Mouse (Mus musculus) kidney, embryonic 16.5 days (tissue): ENCODE results near the gene Prss53. TPM values are rescaled to one million over a fixed set of nuclear protein-coding genes. Genes with fewer than 3 reads are reported as not detected.
A peak's percentile ranks its signal among the peaks of the same experiment; 100 is the strongest.
"Not testable (repeated sequence)": the region's sequence is repeated elsewhere in the genome, so short reads cannot be mapped to it uniquely, and the experiment has no call there.

Experiments
- ATAC-seq: fragments of 200-750 bp; cut with Nextera tagmentation; 2 replicates; pipeline ENCODE4 v1.8.0; 2017; ENCODE audit warnings: moderate TSS enrichment; ENCODE audit not compliant: low FRiP score, low TSS enrichment
- H3K27ac ChIP-seq: fragments of 300-500 bp; sonication (generic); 2 replicates; pipeline ENCODE4 v1.5.1; 2014; ENCODE audit warnings: low read length
- H3K27me3 ChIP-seq: fragments of 300-500 bp; sonication (generic); 2 replicates; pipeline ENCODE4 v1.6.1; 2014; ENCODE audit warnings: low read length, control low read depth, mixed read lengths; ENCODE audit not compliant: insufficient read depth
- H3K36me3 ChIP-seq: fragments of 300-500 bp; sonication (generic); 2 replicates; pipeline ENCODE4 v1.6.1; 2014; ENCODE audit warnings: low read length, control low read depth, mixed read lengths; ENCODE audit not compliant: insufficient read depth
- H3K4me1 ChIP-seq: fragments of 300-500 bp; sonication (generic); 2 replicates; pipeline ENCODE4 v1.6.1; 2014; ENCODE audit warnings: low read length, control low read depth, mixed read lengths; ENCODE audit not compliant: insufficient read depth
- H3K4me2 ChIP-seq: fragments of 300-500 bp; sonication (generic); replicated peaks from 2 replicates; pipeline ENCODE4 v1.6.1; 2014; ENCODE audit warnings: low read depth, low read length
- H3K4me3 ChIP-seq: fragments of 300-500 bp; sonication (generic); 2 replicates; pipeline ENCODE4 v1.5.1; 2014; ENCODE audit warnings: mild to moderate bottlenecking, low read length
- H3K9ac ChIP-seq: fragments of 300-500 bp; sonication (generic); replicated peaks from 2 replicates; pipeline ENCODE4 v1.6.1; 2014; ENCODE audit warnings: low read length
- H3K9me3 ChIP-seq: fragments of 300-500 bp; sonication (generic); 2 replicates; pipeline ENCODE4 v1.6.1; 2016; ENCODE audit warnings: low read length, control low read depth
- WGBS: fragments of 180-500 bp; shearing (Covaris S2); extraction: QIAGEN DNeasy Blood & Tissue Kit; methylation state at CpG from one replicate; pipeline ENCODE4 v1.1.7; 2014; 5-methylcytosine and 5-hydroxymethylcytosine counted together
- polyA plus RNA-seq: library from polyadenylated mRNA; unstranded; fragments of >200 nt; fragmentation: Nextera tagmentation; extraction: Ambion mirVana; gene quantifications from 2 replicates; pipeline ENCODE4 v1.2.1, GENCODE M21; 2015

Gene Prss53
- polyA plus RNA-seq, 1 experiment from 2014 or later: 5.9 TPM

GRCm38 (mm10) chr7:127866434-127866833, 24.3 kb downstream of the Prss53 start:
- 91% methylated on average over 12 of the region's 12 CpGs for WGBS
- Histone ChIP-seq H3K4me3 (no peak overlapping the region), H3K36me3 (peaks cover 32% of the 10 kb centered on the region), H3K4me2 (no peak overlapping the region), H3K9ac (no peak overlapping the region), H3K27ac (no peak overlapping the region), H3K27me3 (no peaks in the 10 kb centered on the region), H3K4me1 (no peaks in the 10 kb centered on the region), H3K9me3 (no peaks in the 10 kb centered on the region)
- ATAC-seq: no peak

GRCm38 (mm10) chr7:127858258-127858657, 32.5 kb downstream of the Prss53 start:
- 98% methylated on average over 6 of the region's 6 CpGs for WGBS
- no peak overlapping the region for H3K9ac ChIP-seq
- ATAC-seq: no peak

DNA sequence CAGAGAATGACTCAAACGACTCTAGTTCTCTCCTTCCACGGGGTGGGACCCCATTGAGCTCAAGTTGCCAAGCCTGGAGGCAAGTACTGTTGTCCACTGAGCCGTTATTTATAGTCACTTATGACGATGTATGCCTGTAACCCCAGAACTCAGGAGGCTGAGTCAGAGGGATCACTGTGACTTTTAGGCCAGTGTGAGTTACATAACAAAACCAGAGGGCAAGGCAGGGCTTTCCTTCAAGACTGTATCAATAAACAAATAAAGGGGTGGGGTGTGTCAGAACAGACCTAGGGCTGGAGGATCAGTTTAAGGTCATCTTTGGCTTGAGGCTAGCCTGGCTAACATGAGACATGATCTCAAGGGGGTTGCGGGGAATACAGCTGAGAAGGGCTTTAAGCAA, 39.9 kb downstream of the Prss53 start:
- Histone ChIP-seq H3K27ac (no peak overlapping the region), H3K9me3 (no peaks in the 10 kb centered on the region), H3K4me1 (no peaks in the 10 kb centered on the region), H3K27me3 (no peaks in the 10 kb centered on the region), H3K4me3 (no peak overlapping the region), H3K9ac (no peak overlapping the region), H3K4me2 (no peak overlapping the region), H3K36me3 (peaks cover 21% of the 10 kb centered on the region)
- no peak for ATAC-seq
- 51% methylated on average over 5 of the region's 5 CpGs for WGBS

More at GRCm38 (mm10) chr7:127858258-127858657, 32.5 kb downstream of the Prss53 start:
- Histone ChIP-seq H3K9me3 (no peaks in the 10 kb centered on the region), H3K27me3 (no peaks in the 10 kb centered on the region), H3K36me3 (no peaks in the 10 kb centered on the region), H3K4me3 (no peak overlapping the region), H3K27ac (no peak overlapping the region), H3K4me2 (no peak overlapping the region), H3K4me1 (no peaks in the 10 kb centered on the region)

- Histone ChIP-seq H3K27me3 (no peaks in the 10 kb centered on the region), H3K36me3 (peaks cover 25% of the 10 kb centered on the region), H3K4me1 (no peaks in the 10 kb centered on the region), H3K9ac (no peak overlapping the region), H3K27ac (no peak overlapping the region), H3K4me3 (no peak overlapping the region), H3K4me2 (no peak overlapping the region), H3K9me3 (no peaks in the 10 kb centered on the region)
- WGBS: 77% methylated on average over 6 of the region's 6 CpGs
- ATAC-seq: no peak
Measured at GRCm38 (mm10) chr7:127849973-127850875, 40.5 kb downstream of the Prss53 start.

DNA sequence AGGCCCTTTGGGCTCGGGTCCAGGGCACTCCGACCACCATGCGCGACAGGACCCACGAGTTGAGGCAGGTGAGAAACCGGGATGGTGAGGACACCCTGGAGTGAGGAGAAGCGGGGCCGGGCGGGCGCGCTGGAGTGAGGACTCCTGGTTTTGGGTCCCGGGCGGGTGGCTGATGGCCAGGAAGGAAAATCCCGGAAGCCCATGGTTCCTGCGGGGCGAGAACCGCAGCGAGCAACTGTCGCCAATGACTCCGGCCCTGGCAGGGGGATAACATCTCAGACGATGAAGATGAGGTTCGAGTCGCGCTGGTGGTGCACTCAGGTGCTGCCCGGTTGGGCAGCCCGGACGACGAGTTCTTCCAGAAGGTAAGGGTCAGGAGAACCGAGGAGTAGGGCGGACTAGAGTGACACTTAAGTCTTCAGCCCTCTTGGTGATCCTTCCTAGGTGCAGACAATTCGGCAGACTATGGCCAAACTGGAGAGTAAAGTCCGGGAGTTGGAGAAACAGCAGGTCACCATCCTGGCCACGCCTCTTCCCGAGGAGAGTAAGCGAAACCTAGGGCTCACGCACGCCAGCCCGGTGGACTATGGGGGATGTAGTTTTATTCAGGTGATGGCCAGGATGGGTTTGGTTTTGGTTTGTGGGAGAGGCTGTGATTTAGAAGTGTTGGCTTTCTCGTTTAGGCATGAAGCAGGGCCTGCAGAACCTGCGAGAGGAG, 48.6 kb downstream of the Prss53 start:
- H3K9ac ChIP-seq: peak overlapping the region; percentile 86
- peaks cover 26% of the 10 kb centered on the region for H3K36me3 ChIP-seq
- ATAC-seq: peak; percentile 72
- no peaks in the 10 kb centered on the region for H3K27me3 ChIP-seq
- WGBS: under 1% methylated on average over 40 of the region's 40 CpGs
- peak overlapping the region; percentile 94 for H3K4me2 ChIP-seq
- H3K4me1 ChIP-seq: peaks cover 7% of the 10 kb centered on the region
- H3K9me3 ChIP-seq: no peaks in the 10 kb centered on the region
- H3K4me3 ChIP-seq: peak overlapping the region; percentile 89
- peak overlapping the region; percentile 91 for H3K27ac ChIP-seq

GRCm38 (mm10) chr7:127841340-127842000, 49.3 kb downstream of the Prss53 start:
- Histone ChIP-seq H3K9me3 (no peaks in the 10 kb centered on the region), H3K36me3 (peaks cover 21% of the 10 kb centered on the region), H3K9ac (peak overlapping the region; percentile 86), H3K27ac (peak overlapping the region; percentile 91), H3K27me3 (no peaks in the 10 kb centered on the region), H3K4me1 (peaks cover 7% of the 10 kb centered on the region), H3K4me3 (peak overlapping the region; percentile 89), H3K4me2 (peak overlapping the region; percentile 94)
- under 1% methylated on average over 46 of the region's 46 CpGs for WGBS
- peak; percentile 92 for ATAC-seq

- Histone ChIP-seq H3K4me1 (peaks cover 7% of the 10 kb centered on the region), H3K27me3 (no peaks in the 10 kb centered on the region), H3K9me3 (no peaks in the 10 kb centered on the region), H3K36me3 (peaks cover 15% of the 10 kb centered on the region), H3K4me2 (peak overlapping the region; percentile 94), H3K4me3 (peak overlapping the region; percentile 89), H3K9ac (peak overlapping the region; percentile 86), H3K27ac (peak overlapping the region; percentile 91)
- WGBS: under 1% methylated on average over 15 of the region's 15 CpGs
- peak; percentile 28 for ATAC-seq
Measured at GRCm38 (mm10) chr7:127840886-127841285, 49.9 kb downstream of the Prss53 start.

DNA sequence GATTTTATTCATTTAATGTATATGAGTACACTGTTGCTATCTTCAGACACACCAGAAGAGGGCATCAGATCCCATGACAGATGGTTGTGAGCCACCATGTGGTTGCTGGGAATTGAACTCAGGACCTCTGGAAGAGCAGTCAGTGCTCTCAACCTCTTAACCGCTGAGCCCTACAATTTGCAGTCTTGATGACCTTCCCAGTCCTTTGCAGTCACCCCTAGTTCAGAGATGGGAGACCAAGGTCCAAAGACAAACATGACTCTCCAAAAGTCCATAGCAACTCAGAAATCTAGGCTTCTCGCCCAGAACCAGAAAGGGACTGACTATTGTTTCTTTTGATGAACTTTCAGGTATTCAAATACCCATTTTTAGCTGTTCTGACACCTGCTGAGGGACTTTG, 50.7 kb downstream of the Prss53 start:
- H3K4me2 ChIP-seq, H3K9ac ChIP-seq, H3K4me3 ChIP-seq, H3K4me1 ChIP-seq, H3K27me3 ChIP-seq, H3K9me3 ChIP-seq, H3K27ac ChIP-seq, ATAC-seq: not testable (repeated sequence)
- 77% methylated on average over 2 of the region's 2 CpGs for WGBS
- peaks cover 11% of the 10 kb centered on the region for H3K36me3 ChIP-seq

DNA sequence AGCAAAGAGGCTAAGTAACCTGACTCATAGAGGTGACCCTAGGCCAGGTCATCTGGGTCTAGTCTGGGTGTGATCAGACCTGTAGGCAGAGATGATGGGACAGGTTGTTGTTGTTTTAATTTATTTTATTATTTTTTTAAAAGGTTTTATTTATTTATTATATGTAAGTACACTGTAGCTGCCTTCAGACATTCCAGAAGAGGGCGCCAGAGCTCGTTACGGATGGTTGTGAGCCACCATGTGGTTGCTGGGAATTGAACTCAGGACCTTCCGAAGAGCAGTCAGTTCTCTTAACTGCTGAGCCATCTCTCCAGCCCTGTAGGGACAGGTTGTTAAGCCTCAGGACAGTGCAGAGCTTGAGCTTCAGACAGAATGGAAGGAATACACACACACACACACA, 52.9 kb downstream of the Prss53 start:
- 80% methylated on average over 4 of the region's 4 CpGs for WGBS

More for the DNA sequence above, 52.9 kb downstream of the Prss53 start:
- not testable (repeated sequence) for H3K27me3 ChIP-seq, H3K27ac ChIP-seq, H3K4me1 ChIP-seq, ATAC-seq, H3K9ac ChIP-seq, H3K36me3 ChIP-seq, H3K4me2 ChIP-seq, H3K9me3 ChIP-seq, H3K4me3 ChIP-seq
